Mouse (Mus musculus) limb, embryonic 14.5 days (tissue): ENCODE measurements around the gene Btn2a2. TPM values are rescaled to one million over a fixed set of nuclear protein-coding genes. Genes with fewer than 3 reads are reported as not detected.

Experiments
- ATAC-seq: fragments of 200-750 bp; cut with Nextera tagmentation; 2 replicates; pipeline ENCODE4 v1.8.0; 2017; ENCODE audit warnings: low read depth, moderate number of reproducible peaks, moderate TSS enrichment; ENCODE audit not compliant: low FRiP score
- DNase-seq: peaks from one replicate; pipeline ENCODE4 v3.0.0-alpha.2; 2015; ENCODE audit warnings: low spot score
- H3K27ac ChIP-seq: fragments of 300-500 bp; sonication (generic); replicated peaks from 2 replicates; pipeline ENCODE4 v1.5.1; 2014; ENCODE audit warnings: low read depth, mild to moderate bottlenecking, low read length, moderate library complexity, mixed read lengths
- H3K27me3 ChIP-seq: fragments of 300-500 bp; sonication (generic); 2 replicates; pipeline ENCODE4 v1.6.1; 2014; ENCODE audit warnings: low read length, mixed read lengths; ENCODE audit not compliant: control insufficient read depth, insufficient read depth
- H3K36me3 ChIP-seq: fragments of 300-500 bp; sonication (generic); 2 replicates; pipeline ENCODE4 v1.6.1; 2014; ENCODE audit warnings: mild to moderate bottlenecking, low read length, moderate library complexity, mixed read lengths; ENCODE audit not compliant: control insufficient read depth, insufficient read depth
- H3K4me1 ChIP-seq: fragments of 300-500 bp; sonication (generic); 2 replicates; pipeline ENCODE4 v1.6.1; 2014; ENCODE audit warnings: antibody characterized with exemption, low read length, mixed read lengths; ENCODE audit not compliant: control insufficient read depth, insufficient read depth
- H3K4me2 ChIP-seq: fragments of 300-500 bp; sonication (generic); replicated peaks from 2 replicates; pipeline ENCODE4 v1.6.1; 2014; ENCODE audit warnings: low read depth, mild to moderate bottlenecking, low read length, moderate library complexity; ENCODE audit not compliant: severe bottlenecking
- H3K4me3 ChIP-seq: fragments of 300-500 bp; sonication (generic); replicated peaks from 2 replicates; pipeline ENCODE4 v1.5.1; 2014; ENCODE audit warnings: low read length
- H3K9ac ChIP-seq: fragments of 300-500 bp; sonication (generic); 2 replicates; pipeline ENCODE4 v1.6.1; 2014; ENCODE audit warnings: mild to moderate bottlenecking, low read depth, low read length, moderate library complexity; ENCODE audit not compliant: severe bottlenecking
- H3K9me3 ChIP-seq: fragments of 300-500 bp; sonication (generic); 2 replicates; pipeline ENCODE4 v1.6.1; 2016; ENCODE audit warnings: low read length; ENCODE audit not compliant: control insufficient read depth
- POLR2A ChIP-seq: fragments of 200-500 bp; IDR thresholded peaks from 2 replicates; pipeline ENCODE4 v1.8.0; 2012; ENCODE audit warnings: inconsistent platforms, mild to moderate bottlenecking, moderate library complexity, borderline replicate concordance; ENCODE audit not compliant: insufficient read depth, insufficient read length; ENCODE audit errors: extremely low read depth
- WGBS: fragments of 180-500 bp; shearing (Covaris S2); extraction: QIAGEN DNeasy Blood & Tissue Kit; methylation state at CpG from one replicate; pipeline ENCODE4 v1.1.7; 2014; 5-methylcytosine and 5-hydroxymethylcytosine counted together
- polyA plus RNA-seq, 2 experiments: library from polyadenylated mRNA; depleted of rRNA in 1 of 2; stranded (reverse) in 1 of 2; unstranded in 1 of 2; fragments of >200 nt; fragmentation: Nextera tagmentation in 1 of 2; extraction: Ambion mirVana in 1 of 2; gene quantifications; 2 replicates each; pipeline versions ENCODE4 v1.2.1 to v1.2.3; 2012 to 2014

Gene Btn2a2
- polyA plus RNA-seq, 2 experiments, result 0.62 to 0.89 TPM

- Histone ChIP-seq H3K4me1 (0 out of 2 replicates have a peak, but pooled peaks cover 4% of the 10 kb centered on the region), H3K4me2 (peak overlapping the region; percentile 50), H3K9ac (peak overlapping the region; percentile 84), H3K4me3 (peak overlapping the region; percentile 60), H3K27ac (peak overlapping the region; percentile 97), H3K9me3 (no peaks in the 10 kb centered on the region), H3K36me3 (no peaks in the 10 kb centered on the region), H3K27me3 (no peaks in the 10 kb centered on the region)
- TF ChIP-seq POLR2A, result peak; percentile 68; the same call in 1 of the 2 replicates
- DNase-seq (peak; percentile 98), ATAC-seq (peak; percentile 91)
- under 1% methylated on average over 54 of the region's 55 CpGs for WGBS
Observed at GRCm38 (mm10) chr13:23445561-23446320, 42.9 kb downstream of the Btn2a2 start.

DNA sequence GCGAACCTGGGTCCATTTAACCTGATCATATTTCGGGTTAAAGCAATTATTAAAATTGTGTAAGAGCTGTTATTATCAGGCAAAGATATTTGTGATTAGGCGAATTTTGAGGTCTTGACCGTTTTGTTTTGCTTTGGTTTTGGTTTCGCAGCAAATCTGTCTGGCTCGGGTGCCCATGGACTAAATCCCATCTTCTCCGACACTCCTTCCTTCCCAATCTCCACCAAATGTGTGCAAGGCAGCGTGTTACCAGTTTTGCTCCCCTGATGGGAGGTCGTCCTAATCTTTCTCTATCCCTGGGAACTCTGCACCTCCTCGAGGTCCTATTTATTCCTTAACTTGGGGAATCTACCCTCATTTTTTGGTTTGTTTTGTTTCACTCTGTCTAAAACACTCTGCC, 43.5 kb downstream of the Btn2a2 start:
- 3% methylated on average over 10 of the region's 10 CpGs for WGBS
- no peak for TF ChIP-seq POLR2A
- no peak for DNase-seq

GRCm38 (mm10) chr13:23444451-23444850, 44.2 kb downstream of the Btn2a2 start:
- Histone ChIP-seq H3K36me3 (no peaks in the 10 kb centered on the region), H3K4me2 (peak overlapping the region; percentile 50), H3K4me1 (0 out of 2 replicates have a peak, but pooled peaks cover 4% of the 10 kb centered on the region), H3K9me3 (no peaks in the 10 kb centered on the region), H3K9ac (no peak overlapping the region), H3K27ac (0 out of 2 replicates have a peak overlapping the region, but pooled peaks have one; percentile 50), H3K4me3 (peak overlapping the region; percentile 60), H3K27me3 (no peaks in the 10 kb centered on the region)
- no peak for DNase-seq
- no peak for ATAC-seq
- TF ChIP-seq POLR2A, result no peak
- 71% methylated on average over 5 of the region's 5 CpGs for WGBS

More for the DNA sequence above, 43.5 kb downstream of the Btn2a2 start:
- no peak for ATAC-seq
- Histone ChIP-seq H3K4me1 (0 out of 2 replicates have a peak, but pooled peaks cover 4% of the 10 kb centered on the region), H3K9me3 (no peaks in the 10 kb centered on the region), H3K27ac (peak overlapping the region; percentile 97), H3K27me3 (no peaks in the 10 kb centered on the region), H3K9ac (peak overlapping the region; percentile 84), H3K4me3 (peak overlapping the region; percentile 60), H3K36me3 (no peaks in the 10 kb centered on the region), H3K4me2 (peak overlapping the region; percentile 50)

GRCm38 (mm10) chr13:23439901-23440300, 48.8 kb downstream of the Btn2a2 start:
- no peak overlapping the region for H3K4me2 ChIP-seq
- 65% methylated on average over 10 of the region's 10 CpGs for WGBS
- 0 out of 2 replicates have a peak, but pooled peaks cover 4% of the 10 kb centered on the region for H3K4me1 ChIP-seq
- no peaks in the 10 kb centered on the region for H3K9me3 ChIP-seq
- no peaks in the 10 kb centered on the region for H3K36me3 ChIP-seq
- H3K27ac ChIP-seq, result no peak overlapping the region
- ATAC-seq (no peak), DNase-seq (no peak)
- no peak overlapping the region for H3K9ac ChIP-seq
- no peak overlapping the region for H3K4me3 ChIP-seq
- H3K27me3 ChIP-seq, result no peaks in the 10 kb centered on the region
- no peak for TF ChIP-seq POLR2A

GRCm38 (mm10) chr13:23438521-23438920, 50.1 kb downstream of the Btn2a2 start:
- 0 out of 2 replicates have a peak overlapping the region, but pooled peaks have one; percentile 45 for H3K27ac ChIP-seq
- H3K9ac ChIP-seq, result no peak overlapping the region
- H3K27me3 ChIP-seq, result no peaks in the 10 kb centered on the region
- no peaks in the 10 kb centered on the region for H3K9me3 ChIP-seq
- H3K4me2 ChIP-seq, result peak overlapping the region; percentile 43
- no peaks in the 10 kb centered on the region for H3K4me1 ChIP-seq
- ATAC-seq (0 out of 2 replicates have a peak, but pooled peaks have one; percentile 27), DNase-seq (peak; percentile 75)
- H3K4me3 ChIP-seq, result peak overlapping the region; percentile 49
- no peaks in the 10 kb centered on the region for H3K36me3 ChIP-seq
- TF ChIP-seq POLR2A, result no peak
- under 1% methylated on average over 7 of the region's 7 CpGs for WGBS
